Mouse (Mus musculus) embryonic facial prominence, embryonic 15.5 days (tissue): ENCODE data around the gene Sult2b1. TPM values are rescaled to one million over a fixed set of nuclear protein-coding genes. Genes with fewer than 3 reads are reported as not detected.

Experiments used
- ATAC-seq: fragments of 200-750 bp; cut with Nextera tagmentation; 2 replicates; pipeline ENCODE4 v1.8.0; 2017; ENCODE audit warnings: low read depth, moderate TSS enrichment; ENCODE audit not compliant: insufficient number of reproducible peaks, low FRiP score, low TSS enrichment
- H3K27ac ChIP-seq: fragments of 300-500 bp; sonication (generic); replicated peaks from 2 replicates; pipeline ENCODE4 v1.5.1; 2015; ENCODE audit warnings: mild to moderate bottlenecking, inconsistent platforms
- H3K27me3 ChIP-seq: fragments of 300-500 bp; sonication (generic); 2 replicates; pipeline ENCODE4 v1.6.1; 2015; ENCODE audit warnings: inconsistent platforms
- H3K36me3 ChIP-seq: fragments of 300-500 bp; sonication (generic); 2 replicates; pipeline ENCODE4 v1.6.1; 2015; ENCODE audit warnings: mild to moderate bottlenecking, inconsistent platforms
- H3K4me1 ChIP-seq: fragments of 300-500 bp; sonication (generic); 2 replicates; pipeline ENCODE4 v1.6.1; 2015; ENCODE audit warnings: inconsistent platforms
- H3K4me2 ChIP-seq: fragments of 300-500 bp; sonication (generic); replicated peaks from 2 replicates; pipeline ENCODE4 v1.6.1; 2015; ENCODE audit warnings: mild to moderate bottlenecking, inconsistent platforms
- H3K4me3 ChIP-seq: fragments of 300-500 bp; sonication (generic); replicated peaks from 2 replicates; pipeline ENCODE4 v1.5.1; 2015; ENCODE audit warnings: mild to moderate bottlenecking, inconsistent platforms
- H3K9ac ChIP-seq: fragments of 300-500 bp; sonication (generic); 2 replicates; pipeline ENCODE4 v1.6.1; 2015; ENCODE audit warnings: inconsistent platforms
- H3K9me3 ChIP-seq: fragments of 300-500 bp; sonication (generic); replicated peaks from 2 replicates; pipeline ENCODE4 v1.6.1; 2016; ENCODE audit warnings: inconsistent platforms
- WGBS: fragments of 180-500 bp; shearing (Covaris S2); methylation state at CpG from one replicate; pipeline ENCODE4 v1.1.7; 2015; 5-methylcytosine and 5-hydroxymethylcytosine counted together
- polyA plus RNA-seq: library from polyadenylated mRNA; unstranded; fragments of >200 nt; fragmentation: Nextera tagmentation; extraction: Ambion mirVana; gene quantifications from 2 replicates; pipeline ENCODE4 v1.2.1, GENCODE M21; 2015

The Sult2b1 gene
- polyA plus RNA-seq, 1 experiment from 2014 or later, result 55.7 TPM

DNA sequence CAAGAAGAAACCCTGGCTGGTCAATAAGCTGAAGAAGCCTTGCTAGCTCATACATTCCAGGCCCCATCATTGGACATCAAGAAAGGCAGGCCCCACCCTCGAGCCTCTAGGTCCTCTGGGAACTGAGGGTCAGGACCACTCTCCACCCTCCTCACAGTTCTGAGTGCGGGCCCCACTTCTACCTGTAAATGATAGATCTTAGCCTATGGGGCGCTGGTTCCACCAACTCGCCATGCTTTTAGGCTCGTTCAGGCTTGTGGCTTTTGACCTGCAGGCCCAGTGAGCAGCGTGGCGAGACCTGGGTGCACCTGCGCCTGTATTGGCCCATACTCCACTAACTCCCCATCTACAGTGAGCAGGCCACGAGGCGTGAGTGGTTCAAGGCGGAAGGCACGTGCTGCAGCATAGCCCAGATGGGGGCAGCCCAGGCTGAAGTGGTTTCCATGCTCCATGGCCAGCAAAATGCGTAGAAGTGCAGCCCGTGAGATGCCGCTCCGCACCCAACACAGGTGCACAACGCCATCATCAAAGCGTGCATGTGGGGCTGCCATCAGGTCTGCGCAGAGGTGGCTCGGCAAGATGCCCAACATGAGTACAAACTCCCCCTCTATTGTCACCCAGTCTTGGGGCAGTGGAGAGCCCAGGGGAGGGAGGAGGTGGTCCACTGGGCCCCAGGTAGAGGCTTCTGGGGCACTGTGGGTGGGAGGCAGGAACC lies 73.8 kb downstream of the Sult2b1 start:
- no peaks in the 10 kb centered on the region for H3K9me3 ChIP-seq
- no peak overlapping the region for H3K9ac ChIP-seq
- no peak for ATAC-seq
- 88% methylated on average over 20 of the region's 20 CpGs for WGBS
- peaks cover 46% of the 10 kb centered on the region for H3K36me3 ChIP-seq
- peaks cover 65% of the 10 kb centered on the region for H3K4me1 ChIP-seq
- no peak overlapping the region for H3K27ac ChIP-seq
- H3K4me2 ChIP-seq, result no peak overlapping the region
- H3K27me3 ChIP-seq, result no peaks in the 10 kb centered on the region
- no peak overlapping the region for H3K4me3 ChIP-seq

DNA sequence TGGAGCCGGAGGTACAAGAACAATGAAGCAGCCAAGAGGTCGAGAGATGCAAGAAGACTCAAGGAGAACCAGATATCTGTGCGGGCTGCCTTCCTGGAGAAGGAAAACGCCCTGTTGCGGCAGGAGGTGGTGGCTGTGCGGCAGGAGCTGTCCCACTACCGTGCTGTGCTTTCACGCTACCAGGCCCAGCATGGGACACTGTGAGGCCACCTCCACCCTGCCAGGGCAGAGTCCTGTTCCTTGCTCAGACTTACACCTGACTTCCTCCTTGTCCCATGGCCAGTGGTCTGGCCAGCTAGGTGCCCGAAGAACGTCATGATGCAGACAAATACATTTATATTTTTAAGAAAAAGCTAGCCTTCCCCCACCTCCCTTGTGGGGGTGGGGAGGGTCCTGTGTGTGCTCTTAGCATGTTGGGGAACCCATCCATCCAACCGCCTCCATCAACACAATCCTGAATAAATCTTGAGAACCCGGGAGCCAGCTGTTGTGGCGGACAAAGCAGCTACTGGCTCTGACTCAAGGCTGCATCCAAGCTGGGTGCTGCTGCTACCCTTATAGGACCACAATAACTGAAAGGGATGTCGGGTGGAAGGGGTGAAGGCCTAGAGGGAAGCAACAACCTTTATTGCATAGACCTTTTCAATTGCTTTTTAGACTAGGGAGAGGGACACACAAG lies 74.7 kb downstream of the Sult2b1 start:
- Histone ChIP-seq H3K4me2 (no peak overlapping the region), H3K36me3 (peaks cover 46% of the 10 kb centered on the region), H3K27ac (no peak overlapping the region), H3K4me1 (peaks cover 65% of the 10 kb centered on the region), H3K9me3 (no peaks in the 10 kb centered on the region), H3K9ac (no peak overlapping the region), H3K4me3 (no peak overlapping the region), H3K27me3 (no peaks in the 10 kb centered on the region)
- 81% methylated on average over 14 of the region's 14 CpGs for WGBS
- no peak for ATAC-seq

DNA sequence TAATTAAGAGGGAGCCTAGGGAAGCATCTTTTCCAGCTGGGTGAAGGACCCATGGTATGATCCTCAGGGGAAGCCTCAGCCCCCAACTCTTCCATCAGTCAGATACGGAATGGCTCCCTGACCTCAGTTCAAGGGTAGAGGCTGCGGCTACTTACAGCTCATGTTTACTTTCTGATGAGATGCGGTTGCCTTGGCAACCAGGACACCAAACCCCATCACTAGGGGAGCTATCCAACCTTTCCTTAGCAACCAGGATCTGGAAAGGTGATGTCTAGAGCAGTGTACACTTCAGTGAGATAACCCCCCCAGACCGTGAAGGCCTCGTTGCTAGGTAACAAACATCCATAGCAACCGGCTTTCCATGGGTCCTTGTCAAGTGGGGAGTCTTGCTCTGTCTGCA lies 75.4 kb downstream of the Sult2b1 start:
- H3K27ac ChIP-seq, result 0 out of 2 replicates have a peak overlapping the region, but pooled peaks have one; percentile 93
- ATAC-seq, result no peak
- H3K27me3 ChIP-seq, result no peaks in the 10 kb centered on the region
- H3K4me1 ChIP-seq, result peaks cover 61% of the 10 kb centered on the region
- WGBS, result 52% methylated on average over 6 of the region's 6 CpGs
- H3K4me3 ChIP-seq, result no peak overlapping the region
- H3K9me3 ChIP-seq, result no peaks in the 10 kb centered on the region
- H3K4me2 ChIP-seq, result no peak overlapping the region
- peaks cover 46% of the 10 kb centered on the region for H3K36me3 ChIP-seq
- no peak overlapping the region for H3K9ac ChIP-seq

DNA sequence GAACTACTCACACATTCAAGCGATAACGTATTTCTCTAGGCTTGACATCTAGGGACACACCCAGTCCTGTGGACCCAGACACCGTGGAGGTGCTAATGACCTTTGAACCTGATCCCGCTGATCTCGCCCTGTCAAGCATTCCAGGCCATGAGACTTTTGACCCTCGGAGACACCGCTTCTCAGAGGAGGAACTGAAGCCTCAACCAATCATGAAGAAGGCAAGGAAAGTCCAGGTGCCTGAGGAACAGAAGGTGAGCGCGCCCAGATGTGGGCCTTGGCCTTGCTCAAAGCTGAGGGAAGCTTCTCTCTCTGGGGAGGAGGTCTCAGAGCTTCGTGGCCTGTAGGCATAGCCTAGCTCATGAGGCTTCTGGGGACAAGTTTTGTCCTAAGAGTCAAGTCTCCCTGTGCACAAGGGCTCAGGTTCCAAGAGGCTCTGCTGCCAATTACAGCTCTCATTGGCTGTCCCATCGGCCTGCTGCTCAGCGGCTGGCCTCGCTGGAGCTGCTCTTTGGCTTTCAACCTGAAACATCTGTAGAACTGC lies 76.2 kb downstream of the Sult2b1 start:
- WGBS, result 29% methylated on average over 13 of the region's 13 CpGs
- Histone ChIP-seq H3K27ac (peak overlapping the region; percentile 93), H3K9me3 (no peaks in the 10 kb centered on the region), H3K9ac (no peak overlapping the region), H3K36me3 (peaks cover 40% of the 10 kb centered on the region), H3K4me3 (peak overlapping the region; percentile 54), H3K4me1 (peaks cover 61% of the 10 kb centered on the region), H3K27me3 (no peaks in the 10 kb centered on the region), H3K4me2 (peak overlapping the region; percentile 87)
- no peak for ATAC-seq

DNA sequence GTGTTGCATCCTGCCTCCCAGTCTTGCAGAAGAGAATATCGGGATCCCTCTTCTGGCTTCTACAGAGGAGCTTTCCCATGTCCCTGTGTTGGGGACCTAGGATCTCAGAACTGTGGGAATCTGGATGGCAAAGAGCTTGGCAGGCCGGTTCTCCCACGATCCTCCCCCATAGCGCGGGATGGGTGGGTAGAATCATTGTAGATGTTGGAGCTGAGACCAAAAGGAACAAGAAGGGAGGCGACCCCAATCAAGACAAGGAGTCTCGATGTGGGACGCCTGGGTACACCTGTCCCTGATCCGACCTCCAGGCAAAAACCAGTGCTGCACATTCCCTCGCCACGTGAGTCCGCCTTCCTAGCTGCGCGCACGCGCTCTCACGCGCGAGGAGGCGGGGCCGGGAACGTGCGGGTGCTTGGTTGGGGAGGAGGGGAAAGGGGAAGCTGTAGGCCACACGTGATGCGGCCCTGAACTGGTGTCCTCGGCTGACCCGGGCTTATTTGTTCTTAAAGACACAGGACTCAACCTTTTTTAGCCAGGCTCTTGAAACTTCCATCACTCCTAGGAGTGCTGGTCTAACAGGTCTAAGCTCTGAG lies 77.0 kb downstream of the Sult2b1 start:
- Histone ChIP-seq H3K4me3 (peak overlapping the region; percentile 54), H3K27ac (peak overlapping the region; percentile 93), H3K9me3 (no peaks in the 10 kb centered on the region), H3K4me2 (peak overlapping the region; percentile 87), H3K9ac (no peak overlapping the region), H3K36me3 (peaks cover 32% of the 10 kb centered on the region), H3K4me1 (peaks cover 57% of the 10 kb centered on the region), H3K27me3 (no peaks in the 10 kb centered on the region)
- under 1% methylated on average over 27 of the region's 27 CpGs for WGBS
- no peak for ATAC-seq

DNA sequence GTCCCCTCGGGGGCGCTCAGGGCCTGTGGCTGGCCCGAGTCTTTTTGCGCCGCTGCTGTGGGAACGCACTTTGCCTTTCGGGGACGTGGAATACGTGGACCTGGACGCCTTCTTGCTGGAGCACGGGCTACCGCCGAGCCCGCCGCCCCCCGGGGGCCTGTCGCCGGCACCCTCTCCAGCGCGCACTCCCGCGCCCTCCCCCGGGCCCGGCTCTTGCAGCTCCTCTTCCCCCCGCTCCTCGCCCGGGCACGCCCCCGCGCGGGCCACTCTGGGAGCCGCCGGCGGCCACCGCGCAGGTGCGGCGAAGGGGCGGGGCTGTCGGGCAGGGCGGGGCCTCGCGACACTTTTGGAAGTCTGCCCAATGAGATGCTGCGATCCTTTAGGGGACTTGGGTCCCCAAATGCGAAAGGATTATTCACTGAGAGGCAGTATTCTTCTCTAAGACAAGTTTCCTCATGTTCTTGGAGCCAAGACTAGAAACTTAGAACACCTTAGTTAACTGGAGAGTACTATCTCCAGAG lies 77.7 kb downstream of the Sult2b1 start:
- Histone ChIP-seq H3K4me1 (peaks cover 56% of the 10 kb centered on the region), H3K36me3 (peaks cover 25% of the 10 kb centered on the region), H3K9ac (peak overlapping the region; percentile 68), H3K4me2 (peak overlapping the region; percentile 87), H3K4me3 (peak overlapping the region; percentile 54), H3K27ac (peak overlapping the region; percentile 93), H3K27me3 (no peaks in the 10 kb centered on the region), H3K9me3 (no peaks in the 10 kb centered on the region)
- ATAC-seq, result no peak
- WGBS, result under 1% methylated on average over 44 of the region's 45 CpGs

DNA sequence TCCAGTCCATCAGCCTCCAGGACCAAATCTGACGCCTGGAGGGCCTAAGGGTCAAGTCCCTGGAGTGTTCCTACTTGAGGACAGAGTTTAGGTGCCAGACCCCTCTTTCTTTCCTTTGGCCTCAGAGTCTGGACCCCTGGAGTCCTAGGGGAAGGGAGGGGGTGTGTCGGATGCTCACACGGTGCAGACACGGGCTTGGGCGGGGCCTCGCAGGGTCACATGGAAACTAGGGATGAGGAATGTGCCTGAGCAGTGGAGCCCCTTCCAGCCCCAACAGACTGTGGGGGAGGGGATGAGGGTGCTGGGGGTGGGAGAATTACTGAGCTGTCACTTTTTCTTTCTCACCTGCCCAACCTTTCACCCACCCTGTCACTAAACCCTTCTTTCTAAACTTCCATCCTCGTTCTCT lies 78.6 kb downstream of the Sult2b1 start:
- WGBS, result 3% methylated on average over 7 of the region's 7 CpGs
- Histone ChIP-seq H3K9me3 (no peaks in the 10 kb centered on the region), H3K4me2 (peak overlapping the region; percentile 87), H3K9ac (peak overlapping the region; percentile 68), H3K27me3 (no peaks in the 10 kb centered on the region), H3K4me1 (peaks cover 60% of the 10 kb centered on the region), H3K36me3 (peaks cover 16% of the 10 kb centered on the region), H3K4me3 (peak overlapping the region; percentile 54), H3K27ac (peak overlapping the region; percentile 93)
- no peak for ATAC-seq

DNA sequence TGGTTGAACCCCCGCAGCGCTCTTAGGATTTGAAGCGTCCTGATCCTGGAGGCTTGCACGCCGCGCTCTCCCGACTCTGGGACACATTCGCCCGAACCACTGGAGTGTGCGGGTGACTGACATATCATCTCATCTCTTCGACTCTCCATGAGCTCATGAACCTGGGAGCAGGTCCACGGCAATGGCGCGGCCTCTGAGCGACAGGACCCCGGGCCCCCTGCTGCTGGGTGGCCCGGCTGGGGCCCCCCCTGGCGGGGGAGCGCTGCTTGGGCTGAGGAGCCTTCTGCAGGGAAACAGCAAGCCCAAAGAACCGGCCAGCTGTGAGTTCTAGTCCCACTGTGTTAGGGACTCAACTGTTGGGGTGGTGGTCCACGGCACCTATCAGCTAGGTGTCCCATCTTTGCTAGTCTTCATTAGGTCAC lies 79.0 kb downstream of the Sult2b1 start:
- ATAC-seq, result no peak
- H3K36me3 ChIP-seq, result peaks cover 12% of the 10 kb centered on the region
- H3K9ac ChIP-seq, result peak overlapping the region; percentile 68; the same call in 1 of the 2 replicates
- WGBS, result under 1% methylated on average over 21 of the region's 21 CpGs
- peak overlapping the region; percentile 93 for H3K27ac ChIP-seq
- H3K27me3 ChIP-seq, result peaks cover 2% of the 10 kb centered on the region; the same call in 1 of the 2 replicates
- H3K9me3 ChIP-seq, result no peaks in the 10 kb centered on the region
- peak overlapping the region; percentile 54 for H3K4me3 ChIP-seq
- peak overlapping the region; percentile 87 for H3K4me2 ChIP-seq
- H3K4me1 ChIP-seq, result peaks cover 61% of the 10 kb centered on the region

DNA sequence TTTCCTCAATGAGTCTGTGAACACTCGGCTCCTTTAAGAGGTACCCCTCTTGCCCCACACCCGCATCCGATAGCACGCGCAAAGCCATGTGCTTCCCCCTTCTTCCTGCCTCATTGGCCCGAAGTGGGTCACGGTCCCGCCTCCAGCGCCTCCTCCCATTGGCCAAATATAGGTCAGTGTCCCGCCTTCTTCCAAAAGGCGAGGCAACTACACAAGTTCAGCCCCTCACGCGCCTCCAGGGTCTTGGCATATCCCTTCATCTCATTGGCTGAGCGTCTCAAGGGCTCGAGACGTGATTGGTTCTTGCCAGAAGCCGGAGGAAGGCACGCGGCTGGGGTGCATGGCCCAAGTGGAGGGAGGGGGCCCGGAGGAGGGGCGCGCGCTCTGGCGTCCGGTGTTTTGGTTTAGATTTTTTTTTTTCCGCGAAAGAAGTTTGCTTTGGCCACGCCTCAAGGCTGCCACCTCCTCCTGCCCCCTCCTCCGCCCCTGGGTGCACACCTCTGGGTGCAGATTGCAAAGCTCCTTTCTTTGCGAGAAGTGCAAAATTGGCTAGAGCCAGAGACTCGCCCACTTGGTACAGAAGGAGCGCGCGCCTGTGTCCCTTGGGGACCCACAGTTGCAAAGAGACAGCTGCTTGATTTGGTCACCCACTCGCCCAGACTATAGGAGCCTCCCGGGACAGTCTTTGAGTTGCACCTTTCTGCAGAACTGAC lies 79.6 kb downstream of the Sult2b1 start, which contains the start of gene Dbp:
TSS of gene Dbp (plus strand) at position 359 of the 713 bp plus-strand sequence.
- Histone ChIP-seq H3K4me3 (peak within 1 kb of the TSS; percentile 54), H3K27ac (peak within 1 kb of the TSS; percentile 93), H3K36me3 (peaks cover 6% of the 10 kb centered on the region; the same call in 1 of the 2 replicates), H3K9me3 (no peaks in the 10 kb centered on the region), H3K9ac (peak within 1 kb of the TSS; percentile 68), H3K27me3 (peaks cover 8% of the 10 kb centered on the region), H3K4me2 (peak within 1 kb of the TSS; percentile 87), H3K4me1 (peaks cover 67% of the 10 kb centered on the region)
- under 1% methylated on average over 36 of the region's 36 CpGs for WGBS
- peak; percentile 92 for ATAC-seq

DNA sequence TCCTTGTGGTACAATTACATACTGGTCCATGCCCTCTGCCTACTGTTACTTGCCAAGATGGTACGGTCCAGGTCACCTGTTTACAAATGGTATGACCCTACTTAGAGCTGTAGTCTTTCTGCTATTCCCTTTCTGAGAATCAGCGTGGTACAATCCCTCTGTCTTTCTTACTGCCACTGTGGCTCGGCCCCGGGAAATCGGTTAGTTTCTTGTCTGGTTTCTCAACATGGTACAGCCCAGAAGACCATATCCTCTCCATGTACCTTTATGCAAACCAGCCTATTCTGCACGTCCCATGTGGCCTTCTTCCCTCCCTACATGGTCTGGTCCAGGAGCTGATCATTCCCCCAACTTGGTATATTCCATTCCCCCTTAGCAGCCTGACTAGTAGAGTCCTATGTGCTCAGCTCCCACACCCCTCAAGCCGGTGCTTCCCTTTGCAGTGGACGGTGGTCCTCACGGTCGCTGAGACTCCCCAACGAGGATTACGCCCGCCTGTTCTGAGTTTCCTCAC lies 80.4 kb downstream of the Sult2b1 start:
- peak overlapping the region; percentile 12; the same call in 1 of the 2 replicates for H3K9ac ChIP-seq
- peak overlapping the region; percentile 91 for H3K27ac ChIP-seq
- H3K27me3 ChIP-seq, result peaks cover 16% of the 10 kb centered on the region
- no peaks in the 10 kb centered on the region for H3K9me3 ChIP-seq
- H3K36me3 ChIP-seq, result no peaks in the 10 kb centered on the region
- H3K4me1 ChIP-seq, result peaks cover 74% of the 10 kb centered on the region
- WGBS, result under 1% methylated on average over 13 of the region's 13 CpGs
- peak overlapping the region; percentile 54 for H3K4me3 ChIP-seq
- H3K4me2 ChIP-seq, result peak overlapping the region; percentile 87
- ATAC-seq, result peak; percentile 25; the same call in 1 of the 2 replicates
